Mouse (Mus musculus) myocyte (in vitro differentiated cells): ENCODE data around the gene Myadm. TPM values are rescaled to one million over a fixed set of nuclear protein-coding genes. Genes with fewer than 3 reads are reported as not detected.

Experiments
- H3K27me3 ChIP-seq: one replicate; pipeline ENCODE4 v1.6.1; 2011; ENCODE audit not compliant: control insufficient read depth, insufficient read depth, insufficient read length
- H3K36me3 ChIP-seq: one replicate; pipeline ENCODE4 v1.6.1; 2011; ENCODE audit not compliant: control insufficient read depth, insufficient read depth
- H3K4me2 ChIP-seq: one replicate; pipeline ENCODE4 v1.6.1; 2011; ENCODE audit warnings: low read depth, control low read depth
- H3K4me3 ChIP-seq: one replicate; pipeline ENCODE4 v1.5.1; 2011; ENCODE audit warnings: mild to moderate bottlenecking, control low read depth, moderate library complexity
- H3K79me2 ChIP-seq: one replicate; pipeline ENCODE4 v1.6.1; 2011; ENCODE audit not compliant: control insufficient read depth, insufficient read depth
- H3ac ChIP-seq: one replicate; pipeline ENCODE4 v1.6.1; 2011; ENCODE audit not compliant: control insufficient read depth, insufficient read length
- CEBPB ChIP-seq: IDR thresholded peaks from 2 replicates; pipeline ENCODE4 v1.6.1; 2011; ENCODE audit warnings: mild to moderate bottlenecking, moderate library complexity; ENCODE audit not compliant: poor library complexity, insufficient read depth, severe bottlenecking
- E2F4 ChIP-seq: IDR thresholded peaks from one replicate; pipeline ENCODE4 v1.6.1; 2011; ENCODE audit warnings: mild to moderate bottlenecking, control low read depth, moderate library complexity; ENCODE audit not compliant: insufficient read depth
- MAX ChIP-seq: IDR thresholded peaks from one replicate; pipeline ENCODE4 v1.6.1; 2011; ENCODE audit warnings: low read depth, mild to moderate bottlenecking, control low read depth
- MYOD1 ChIP-seq, 3 experiments: IDR thresholded peaks; one replicate each; pipeline ENCODE4 v1.6.1; 2011; ENCODE audit warnings: control low read depth in 2 of 3, low read depth in 2 of 3, mild to moderate bottlenecking in 2 of 3, moderate library complexity in 1 of 3; ENCODE audit not compliant: insufficient read length in 2 of 3, control insufficient read depth in 1 of 3
- MYOG ChIP-seq, 3 experiments: IDR thresholded peaks; one replicate each; pipeline ENCODE4 v1.6.1; 2011; ENCODE audit warnings: control low read depth in 2 of 3, low read depth in 2 of 3, mild to moderate bottlenecking in 2 of 3; ENCODE audit not compliant: insufficient read length in 2 of 3, control insufficient read depth in 1 of 3, insufficient read depth in 1 of 3
- POLR2A ChIP-seq: IDR thresholded peaks from one replicate; pipeline ENCODE4 v1.6.1; 2011; ENCODE audit warnings: low read depth, mild to moderate bottlenecking, control low read depth, moderate library complexity; ENCODE audit not compliant: insufficient read length
- POLR2AphosphoS2 ChIP-seq: IDR thresholded peaks from one replicate; pipeline ENCODE4 v1.6.1; 2011; ENCODE audit warnings: low read depth, control low read depth; ENCODE audit not compliant: insufficient read length
- REST ChIP-seq: IDR thresholded peaks from one replicate; pipeline ENCODE4 v1.6.1; 2011; ENCODE audit warnings: mild to moderate bottlenecking, control low read depth, moderate library complexity; ENCODE audit not compliant: insufficient read depth, insufficient read length
- SRF ChIP-seq: IDR thresholded peaks from one replicate; pipeline ENCODE4 v1.6.1; 2011; ENCODE audit warnings: low read depth; ENCODE audit not compliant: control insufficient read depth, insufficient read length
- TCF12 ChIP-seq: IDR thresholded peaks from one replicate; pipeline ENCODE4 v1.6.1; 2011; ENCODE audit warnings: mild to moderate bottlenecking, control low read depth; ENCODE audit not compliant: poor library complexity, insufficient read depth, severe bottlenecking
- TCF3 ChIP-seq: IDR thresholded peaks from one replicate; pipeline ENCODE4 v1.6.1; 2011; ENCODE audit warnings: low read depth, control low read depth; ENCODE audit not compliant: insufficient read length
- USF1 ChIP-seq: IDR thresholded peaks from one replicate; pipeline ENCODE4 v1.6.1; 2011; ENCODE audit warnings: low read depth, mild to moderate bottlenecking, control low read depth, moderate library complexity
- polyA plus RNA-seq: library from polyadenylated mRNA; unstranded; fragments of >200 nt; fragmentation: generic; extraction: Trizol; gene quantifications from one replicate; pipeline ENCODE4 v1.2.1, GENCODE M21; 2012; ENCODE audit warnings: missing spikeins

Gene Myadm
- polyA plus RNA-seq, 1 experiment, result 209 TPM

GRCm38 (mm10) chr7:3281741-3282140 lies 7.1 kb upstream of the Myadm start:
- H3K79me2 ChIP-seq, result no peaks in the 10 kb centered on the region
- no peak overlapping the region for H3K4me2 ChIP-seq
- H3K27me3 ChIP-seq, result no peaks in the 10 kb centered on the region
- H3K4me3 ChIP-seq, result no peak overlapping the region
- H3ac ChIP-seq, result no peak overlapping the region
- TF ChIP-seq MAX (no peak), REST (no peak), MYOD1 (IDR thresholded peaks at IDR 0.05; ENCODE audit: control insufficient read depth in 1 of 3, insufficient read length in 2 of 3, low read depth in 2 of 3) (no peak), E2F4 (no peak), POLR2AphosphoS2 (no peak), TCF3 (no peak), TCF12 (no peak), SRF (no peak), MYOG (IDR thresholded peaks at IDR 0.05; ENCODE audit: control insufficient read depth in 1 of 3, insufficient read depth in 1 of 3, insufficient read length in 2 of 3, low read depth in 2 of 3) (no peak), POLR2A (no peak), USF1 (no peak), CEBPB (no peak)
- H3K36me3 ChIP-seq, result no peaks in the 10 kb centered on the region

- no peaks in the 10 kb centered on the region for H3K36me3 ChIP-seq
- H3ac ChIP-seq, result no peak overlapping the region
- TF ChIP-seq TCF12, result no peak
- no peak for TF ChIP-seq REST
- no peak for TF ChIP-seq TCF3
- TF ChIP-seq POLR2A, result no peak
- no peak for TF ChIP-seq CEBPB
- TF ChIP-seq MYOG (IDR thresholded peaks at IDR 0.05; ENCODE audit: control insufficient read depth in 1 of 3, insufficient read depth in 1 of 3, insufficient read length in 2 of 3, low read depth in 2 of 3), result no peak
- TF ChIP-seq USF1, result no peak
- no peak for TF ChIP-seq POLR2AphosphoS2
- no peak for TF ChIP-seq MAX
- TF ChIP-seq MYOD1 (IDR thresholded peaks at IDR 0.05; ENCODE audit: control insufficient read depth in 1 of 3, insufficient read length in 2 of 3, low read depth in 2 of 3), result no peak
- TF ChIP-seq SRF, result no peak
- no peak for TF ChIP-seq E2F4
- no peak overlapping the region for H3K4me2 ChIP-seq
- H3K79me2 ChIP-seq, result no peaks in the 10 kb centered on the region
- no peak overlapping the region for H3K4me3 ChIP-seq
- H3K27me3 ChIP-seq, result no peaks in the 10 kb centered on the region
These were observed 5.6 kb upstream of the Myadm start for GRCm38 (mm10) chr7:3283081-3283875.

- Histone ChIP-seq H3K79me2 (no peaks in the 10 kb centered on the region), H3K4me2 (no peak overlapping the region), H3K36me3 (no peaks in the 10 kb centered on the region), H3ac (no peak overlapping the region), H3K4me3 (no peak overlapping the region), H3K27me3 (no peaks in the 10 kb centered on the region)
- TF ChIP-seq MAX, result no peak
- TF ChIP-seq TCF3, result no peak
- TF ChIP-seq MYOG (IDR thresholded peaks at IDR 0.05; ENCODE audit: control insufficient read depth in 1 of 3, insufficient read depth in 1 of 3, insufficient read length in 2 of 3, low read depth in 2 of 3), result no peak
- no peak for TF ChIP-seq SRF
- no peak for TF ChIP-seq TCF12
- TF ChIP-seq POLR2AphosphoS2, result no peak
- no peak for TF ChIP-seq MYOD1 (IDR thresholded peaks at IDR 0.05; ENCODE audit: control insufficient read depth in 1 of 3, insufficient read length in 2 of 3, low read depth in 2 of 3)
- no peak for TF ChIP-seq POLR2A
- TF ChIP-seq CEBPB, result no peak
- no peak for TF ChIP-seq E2F4
- no peak for TF ChIP-seq USF1
- no peak for TF ChIP-seq REST
These were observed 4.3 kb upstream of the Myadm start for GRCm38 (mm10) chr7:3284604-3285003.

- no peaks in the 10 kb centered on the region for H3K36me3 ChIP-seq
- no peak overlapping the region for H3ac ChIP-seq
- no peak overlapping the region for H3K4me2 ChIP-seq
- H3K4me3 ChIP-seq, result no peak overlapping the region
- H3K79me2 ChIP-seq, result no peaks in the 10 kb centered on the region
- TF ChIP-seq POLR2AphosphoS2 (no peak), E2F4 (no peak), TCF3 (no peak), USF1 (no peak), CEBPB (no peak), MAX (no peak)
- no peaks in the 10 kb centered on the region for H3K27me3 ChIP-seq
These were observed 2.8 kb upstream of the Myadm start for GRCm38 (mm10) chr7:3286036-3286435.

GRCm38 (mm10) chr7:3287186-3287585 lies 1.7 kb upstream of the Myadm start:
- H3ac ChIP-seq, result no peak overlapping the region
- H3K4me2 ChIP-seq, result no peak overlapping the region
- H3K4me3 ChIP-seq, result no peak overlapping the region

More at GRCm38 (mm10) chr7:3287186-3287585, 1.7 kb upstream of the Myadm start:
- Histone ChIP-seq H3K36me3 (no peaks in the 10 kb centered on the region), H3K79me2 (peaks cover 8% of the 10 kb centered on the region), H3K27me3 (no peaks in the 10 kb centered on the region)
- TF ChIP-seq TCF12 (no peak), MYOD1 (IDR thresholded peaks at IDR 0.05; ENCODE audit: control insufficient read depth in 1 of 3, insufficient read length in 2 of 3, low read depth in 2 of 3) (no peak), POLR2A (no peak), MAX (no peak), REST (no peak), SRF (no peak), CEBPB (no peak)
